Mouse (Mus musculus) G1E-ER4 (cell line): Measurements from ENCODE around the gene Bckdhb. TPM values are rescaled to one million over a fixed set of nuclear protein-coding genes. Genes with fewer than 3 reads are reported as not detected.
A peak's percentile ranks its signal among the peaks of the same experiment; 100 is the strongest.

Experiments
- GATA1 ChIP-seq: IDR thresholded peaks from one replicate; pipeline ENCODE4 v1.8.0; 2012; ENCODE audit warnings: low read length, inconsistent platforms
- polyA plus RNA-seq: library from polyadenylated mRNA; stranded (reverse); fragments of >175 nt; gene quantifications from 2 replicates; pipeline ENCODE4 v1.2.3, GENCODE M21; 2012

Bckdhb gene
- polyA plus RNA-seq, 1 experiment, result 18.4 TPM

GRCm38 (mm10) chr9:84108534-84108933 lies 183.6 kb downstream of the Bckdhb start:
- no peak for TF ChIP-seq GATA1

GRCm38 (mm10) chr9:84109777-84110478 lies 185.0 kb downstream of the Bckdhb start:
- TF ChIP-seq GATA1, result no peak

- TF ChIP-seq GATA1, result no peak
These were observed 185.7 kb downstream of the Bckdhb start for GRCm38 (mm10) chr9:84110616-84111015.

- TF ChIP-seq GATA1, result no peak
These were observed 187.4 kb downstream of the Bckdhb start for GRCm38 (mm10) chr9:84112319-84112718.

- TF ChIP-seq GATA1, result peak; percentile 97
These were observed 188.1 kb downstream of the Bckdhb start for GRCm38 (mm10) chr9:84112842-84113568.

GRCm38 (mm10) chr9:84114254-84114653 lies 189.3 kb downstream of the Bckdhb start:
- no peak for TF ChIP-seq GATA1

GRCm38 (mm10) chr9:84117337-84117736 lies 192.4 kb downstream of the Bckdhb start:
- no peak for TF ChIP-seq GATA1

GRCm38 (mm10) chr9:84124996-84125395 lies 200.1 kb downstream of the Bckdhb start:
- no peak for TF ChIP-seq GATA1

- no peak for TF ChIP-seq GATA1
These were observed 205.4 kb downstream of the Bckdhb start for GRCm38 (mm10) chr9:84130338-84130737.

- TF ChIP-seq GATA1, result no peak
These were observed 210.1 kb downstream of the Bckdhb start for GRCm38 (mm10) chr9:84135062-84135461.

- no peak for TF ChIP-seq GATA1
These were observed 212.2 kb downstream of the Bckdhb start for GRCm38 (mm10) chr9:84137192-84137591.

GRCm38 (mm10) chr9:84148124-84148523 lies 223.2 kb downstream of the Bckdhb start:
- TF ChIP-seq GATA1, result no peak

Other genes with a start within 250 kb of the Bckdhb start
- not detected in 2 replicates for gene Elovl4, start 118.9 kb upstream of the Bckdhb start, polyA plus RNA-seq
- gene Ttk, start 90.5 kb upstream of the Bckdhb start, polyA plus RNA-seq, result 0.99 and 1.4 TPM in 2 replicates